Mouse (Mus musculus) forebrain, embryonic 13.5 days (tissue): ENCODE results near the gene Layn. TPM values are rescaled to one million over a fixed set of nuclear protein-coding genes. Genes with fewer than 3 reads are reported as not detected.

Experiments used
- microRNA counts: library from miRNA; unstranded; fragments of <30 nt; microRNA quantifications from one replicate; lab custom pipeline; 2016
- microRNA-seq: library from miRNA; unstranded; fragments of <30 nt; microRNA quantifications from one replicate; pipeline ENCODE4, GENCODE M21; 2016
- polyA plus RNA-seq: library from polyadenylated mRNA; unstranded; fragments of >200 nt; fragmentation: Nextera tagmentation; extraction: Ambion mirVana; gene quantifications from 2 replicates; pipeline ENCODE4 v1.2.1, GENCODE M21; 2015

The Layn gene
- polyA plus RNA-seq, 1 experiment from 2014 or later: 1.2 TPM

MicroRNA genes within 50 kb of the gene (microRNA counts, 519-probe panel; counts per million panel counts)
- microRNA mmu-miR-34b-3p (lab: Ali Mortazavi, UCI): 177 counts per million, percentile 53 among the panel's probes with 10 or more counts
- 1,391 counts per million, percentile 55 among the panel's probes with 10 or more counts for microRNA mmu-miR-34b-5p (lab: Ali Mortazavi, UCI)
- microRNA mmu-miR-34c (lab: Ali Mortazavi, UCI): 5,143 counts per million, percentile 91 among the panel's probes with 10 or more counts

Small RNAs within 50 kb of the gene (microRNA-seq; reads per million reads assigned to microRNA genes)
- gene Mir34b (16.9 reads per million, percentile 28 among the genes with 10 or more reads in this experiment), gene Mir34c (522 reads per million, percentile 71 among the genes with 10 or more reads in this experiment)

Other genes with a start within 250 kb of the Layn start
- gene Ppp2r1b, start 231.8 kb downstream of the Layn start, polyA plus RNA-seq: 86.3 and 89.7 TPM in 2 replicates
- gene Sik2, start 68.0 kb downstream of the Layn start, polyA plus RNA-seq: 14.4 and 15.1 TPM in 2 replicates
- not detected in 2 replicates for gene Btg4, start 16.2 kb downstream of the Layn start, polyA plus RNA-seq
- 0.46 and 1.3 TPM in 2 replicates for gene 4833427G06Rik, start 25.0 kb upstream of the Layn start, polyA plus RNA-seq
- 0.04 TPM in 1 of 2 replicates, not detected in the other for gene Gm32742, start 88.4 kb upstream of the Layn start, polyA plus RNA-seq
- gene Pou2af1, start 136.6 kb upstream of the Layn start, polyA plus RNA-seq: 0.06 and 0.09 TPM in 2 replicates
- 0.70 and 0.97 TPM in 2 replicates for gene Colca2, start 201.5 kb upstream of the Layn start, polyA plus RNA-seq